Mouse (Mus musculus) liver, postnatal 0 days (tissue): ENCODE data around the gene Rnf26. TPM values are rescaled to one million over a fixed set of nuclear protein-coding genes. Genes with fewer than 3 reads are reported as not detected.

Source experiments
- ATAC-seq: fragments of 200-750 bp; cut with Nextera tagmentation; 2 replicates; pipeline ENCODE4 v1.8.0; 2017; ENCODE audit warnings: mild to moderate bottlenecking, moderate library complexity
- DNase-seq: peaks from one replicate; pipeline ENCODE4 v3.0.0-alpha.2; 2016
- H3K27ac ChIP-seq: fragments of 300-500 bp; sonication (generic); 2 replicates; pipeline ENCODE4 v1.5.1; 2014; ENCODE audit warnings: antibody characterized with exemption, moderate library complexity, mild to moderate bottlenecking, low read depth
- H3K27me3 ChIP-seq: fragments of 300-500 bp; sonication (generic); 2 replicates; pipeline ENCODE4 v1.6.1; 2014; ENCODE audit warnings: low read length, control low read depth, mixed read lengths; ENCODE audit not compliant: insufficient read depth
- H3K36me3 ChIP-seq: fragments of 300-500 bp; sonication (generic); replicated peaks from 2 replicates; pipeline ENCODE4 v1.6.1; 2014; ENCODE audit warnings: mild to moderate bottlenecking, control low read depth, low read length, moderate library complexity, mixed read lengths; ENCODE audit not compliant: insufficient read depth
- H3K4me1 ChIP-seq: fragments of 300-500 bp; sonication (generic); 2 replicates; pipeline ENCODE4 v1.6.1; 2014; ENCODE audit warnings: antibody characterized with exemption, mild to moderate bottlenecking, control low read depth; ENCODE audit not compliant: insufficient read depth
- H3K4me2 ChIP-seq: fragments of 300-500 bp; sonication (generic); 2 replicates; pipeline ENCODE4 v1.6.1; 2014; ENCODE audit warnings: low read depth, mild to moderate bottlenecking, low read length, moderate library complexity, mixed read lengths
- H3K4me3 ChIP-seq: fragments of 300-500 bp; sonication (generic); 2 replicates; pipeline ENCODE4 v1.5.1; 2014; ENCODE audit warnings: low read depth, low read length
- H3K9ac ChIP-seq: fragments of 300-500 bp; sonication (generic); replicated peaks from 2 replicates; pipeline ENCODE4 v1.6.1; 2014; ENCODE audit warnings: mild to moderate bottlenecking, moderate library complexity
- H3K9me3 ChIP-seq: fragments of 300-500 bp; sonication (generic); 2 replicates; pipeline ENCODE4 v1.6.1; 2016; ENCODE audit warnings: mild to moderate bottlenecking, control low read depth, low read length, mixed read lengths
- CTCF ChIP-seq: sonication (generic); IDR thresholded peaks from 2 replicates; pipeline ENCODE4 v1.5.1; 2016; ENCODE audit warnings: antibody characterized with exemption, low read depth
- EP300 ChIP-seq: IDR thresholded peaks from 2 replicates; pipeline ENCODE4 v1.6.1; 2016; ENCODE audit warnings: antibody characterized with exemption, low read depth, mild to moderate bottlenecking
- WGBS: fragments of 180-500 bp; shearing (Covaris S2); extraction: QIAGEN DNeasy Blood & Tissue Kit; methylation state at CpG from one replicate; pipeline ENCODE4 v1.1.7; 2014; ENCODE audit not compliant: insufficient replicate concordance; 5-methylcytosine and 5-hydroxymethylcytosine counted together
- polyA plus RNA-seq: library from polyadenylated mRNA; unstranded; fragments of >200 nt; fragmentation: Nextera tagmentation; extraction: Ambion mirVana; gene quantifications from 2 replicates; pipeline ENCODE4 v1.2.1, GENCODE M21; 2015

Gene Rnf26
- polyA plus RNA-seq, 1 experiment from 2014 or later = 18.8 TPM

DNA sequence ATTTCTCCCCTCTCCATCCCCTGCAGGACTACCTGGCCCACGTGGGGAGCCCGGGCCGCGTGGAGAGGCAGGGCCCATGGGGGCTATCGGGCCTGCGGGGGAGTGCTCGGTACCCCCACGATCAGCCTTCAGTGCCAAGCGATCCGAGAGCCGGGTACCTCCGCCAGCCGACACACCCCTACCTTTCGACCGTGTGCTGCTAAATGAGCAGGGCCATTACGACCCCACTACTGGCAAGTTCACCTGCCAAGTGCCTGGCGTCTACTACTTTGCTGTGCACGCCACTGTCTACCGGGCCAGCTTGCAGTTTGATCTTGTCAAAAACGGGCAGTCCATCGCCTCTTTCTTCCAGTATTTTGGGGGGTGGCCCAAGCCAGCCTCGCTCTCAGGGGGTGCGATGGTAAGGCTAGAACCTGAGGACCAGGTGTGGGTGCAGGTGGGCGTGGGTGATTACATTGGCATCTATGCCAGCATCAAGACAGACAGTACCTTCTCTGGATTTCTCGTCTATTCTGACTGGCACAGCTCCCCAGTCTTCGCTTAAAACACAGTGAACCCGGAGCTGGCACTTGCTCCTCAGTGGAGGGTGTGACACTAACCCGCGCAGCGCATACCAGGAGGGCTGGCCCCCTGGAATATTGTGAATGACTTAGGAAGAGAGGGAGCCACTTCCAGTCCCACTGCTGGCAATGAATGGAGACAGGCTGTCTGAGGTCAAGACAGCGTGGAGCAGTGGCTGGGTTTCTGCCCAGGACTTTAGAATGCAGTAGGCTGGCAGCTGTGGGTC lies 4.9 kb downstream of the Rnf26 start:
- WGBS = 91% methylated on average over 31 of the region's 31 CpGs
- Histone ChIP-seq H3K4me1 (peaks cover 20% of the 10 kb centered on the region), H3K4me3 (no peak overlapping the region), H3K27me3 (no peaks in the 10 kb centered on the region), H3K36me3 (peaks cover 14% of the 10 kb centered on the region), H3K9me3 (no peaks in the 10 kb centered on the region), H3K9ac (no peak overlapping the region), H3K27ac (no peak overlapping the region), H3K4me2 (no peak overlapping the region)
- ATAC-seq (no peak), DNase-seq (no peak)
- TF ChIP-seq EP300 = no peak
- no peak for TF ChIP-seq CTCF

DNA sequence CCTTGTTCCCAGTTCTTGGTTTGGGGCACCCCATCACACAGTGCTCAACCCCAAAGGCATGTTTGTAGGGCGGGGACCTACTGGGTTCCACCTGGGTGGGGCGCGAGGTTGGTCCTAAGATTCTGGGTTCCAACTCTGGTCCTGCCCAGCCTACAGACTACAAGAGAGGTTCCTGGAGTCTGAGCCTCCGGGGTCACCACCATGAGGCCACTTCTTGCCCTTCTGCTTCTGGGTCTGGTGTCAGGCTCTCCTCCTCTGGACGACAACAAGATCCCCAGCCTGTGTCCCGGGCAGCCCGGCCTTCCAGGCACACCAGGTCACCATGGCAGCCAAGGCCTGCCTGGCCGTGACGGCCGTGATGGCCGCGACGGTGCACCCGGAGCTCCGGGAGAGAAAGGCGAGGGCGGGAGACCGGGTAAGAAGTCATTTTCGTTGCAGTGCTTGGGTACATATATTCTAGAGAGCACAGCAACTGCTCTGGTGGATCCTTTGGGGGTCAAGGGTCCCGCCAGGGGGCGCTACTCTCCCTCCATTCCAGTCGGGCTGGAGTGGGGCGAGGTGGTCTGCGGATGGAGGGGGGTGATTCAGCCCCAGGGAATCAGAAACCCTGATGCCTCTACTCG lies 5.6 kb downstream of the Rnf26 start:
- no peak overlapping the region for H3K4me2 ChIP-seq
- peak overlapping the region; percentile 18; the same call in 1 of the 2 replicates for H3K27ac ChIP-seq

DNA sequence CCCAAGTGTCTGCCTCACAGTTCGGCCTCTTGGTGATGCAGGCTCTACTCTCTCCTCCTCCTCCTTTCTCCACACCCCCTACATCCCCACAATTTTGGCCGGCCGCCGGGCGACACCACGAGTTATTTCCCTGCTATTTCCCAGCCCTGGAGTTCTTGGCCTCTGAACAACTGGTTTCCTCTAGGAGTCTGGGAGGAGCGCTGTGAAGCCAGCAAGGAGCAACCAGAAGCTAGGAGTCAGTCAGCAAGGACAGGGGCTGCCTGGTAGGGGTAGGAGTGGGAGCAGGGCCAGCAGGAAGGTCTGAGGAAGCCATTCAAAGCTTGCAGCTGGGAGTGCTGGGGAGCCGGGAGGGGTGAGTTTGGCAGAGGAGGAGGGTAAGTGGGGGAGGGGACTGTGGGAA lies 6.2 kb downstream of the Rnf26 start, which contains the start of gene C1qtnf5:
C1qtnf5 (plus strand) TSS at position 136 of the 400 bp plus-strand sequence.
- ATAC-seq (no peak), DNase-seq (peak; percentile 47)
- H3K4me3 ChIP-seq = no peak within 1 kb of the TSS
- peak within 1 kb of the TSS; percentile 18; the same call in 1 of the 2 replicates for H3K27ac ChIP-seq
- H3K4me2 ChIP-seq = no peak within 1 kb of the TSS
- TF ChIP-seq EP300 (no peak), CTCF (no peak)
- H3K36me3 ChIP-seq = peaks cover 14% of the 10 kb centered on the region
- no peaks in the 10 kb centered on the region for H3K9me3 ChIP-seq
- H3K9ac ChIP-seq = peak within 1 kb of the TSS; percentile 21; the same call in 1 of the 2 replicates
- 76% methylated on average over 8 of the region's 8 CpGs for WGBS
- no peaks in the 10 kb centered on the region for H3K27me3 ChIP-seq
- peaks cover 20% of the 10 kb centered on the region for H3K4me1 ChIP-seq

More for the DNA sequence above, 5.6 kb downstream of the Rnf26 start:
- Histone ChIP-seq H3K4me3 (no peak overlapping the region), H3K27me3 (no peaks in the 10 kb centered on the region), H3K9ac (no peak overlapping the region; the same call in 1 of the 2 replicates), H3K36me3 (peaks cover 14% of the 10 kb centered on the region), H3K4me1 (peaks cover 20% of the 10 kb centered on the region), H3K9me3 (no peaks in the 10 kb centered on the region)
- TF ChIP-seq CTCF (peak; percentile 51), EP300 (no peak)
- peak; percentile 52 for DNase-seq
- ATAC-seq = no peak
- WGBS = 75% methylated on average over 25 of the region's 25 CpGs

DNA sequence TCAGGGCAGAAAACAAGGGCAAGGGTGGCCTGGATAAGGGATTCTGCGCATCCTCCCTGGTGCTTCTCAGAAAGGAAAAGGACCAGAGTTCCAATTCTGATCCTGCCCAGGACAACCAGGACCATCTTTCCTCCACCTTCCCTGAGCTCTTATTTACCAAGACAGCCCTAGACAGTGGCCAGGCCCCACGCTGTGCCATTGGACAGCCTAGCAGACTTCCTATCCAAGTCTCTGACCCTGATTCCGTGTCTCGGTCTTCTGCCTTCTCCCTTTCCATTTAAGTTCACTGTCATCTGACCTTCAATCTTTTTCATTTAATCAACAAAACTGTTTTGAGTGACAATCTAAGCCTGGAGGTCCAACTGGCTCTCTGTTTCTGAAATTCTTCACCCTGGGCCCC lies 6.7 kb downstream of the Rnf26 start:
- no peaks in the 10 kb centered on the region for H3K27me3 ChIP-seq
- peaks cover 14% of the 10 kb centered on the region for H3K36me3 ChIP-seq
- H3K4me2 ChIP-seq = no peak overlapping the region
- TF ChIP-seq CTCF (no peak), EP300 (no peak)
- no peak overlapping the region for H3K4me3 ChIP-seq
- 0 out of 2 replicates have a peak overlapping the region, but pooled peaks have one; percentile 7 for H3K27ac ChIP-seq
- 77% methylated on average over 4 of the region's 4 CpGs for WGBS
- H3K4me1 ChIP-seq = peaks cover 20% of the 10 kb centered on the region
- DNase-seq (no peak), ATAC-seq (no peak)
- no peak overlapping the region for H3K9ac ChIP-seq
- no peaks in the 10 kb centered on the region for H3K9me3 ChIP-seq

DNA sequence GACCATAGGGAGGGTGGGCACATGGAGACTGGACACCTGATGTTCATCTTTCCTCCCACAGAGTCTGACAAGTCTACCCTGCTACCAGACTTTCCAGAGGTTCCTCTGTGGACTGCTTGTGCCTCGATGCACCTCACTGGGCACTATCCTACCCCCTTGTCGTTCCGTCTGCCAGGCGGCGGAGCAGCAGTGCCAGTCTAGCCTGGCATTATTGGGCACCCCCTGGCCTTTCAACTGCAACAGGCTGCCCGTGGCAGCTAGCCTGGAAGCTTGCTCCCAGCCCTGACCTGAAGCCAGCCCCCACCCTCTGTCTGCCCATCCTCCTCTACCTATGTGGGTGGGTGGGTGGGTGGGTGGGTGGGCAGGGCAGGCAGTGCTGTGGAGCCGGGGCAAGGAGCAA lies 7.1 kb downstream of the Rnf26 start:
- no peak overlapping the region for H3K27ac ChIP-seq
- DNase-seq (no peak), ATAC-seq (no peak)
- peaks cover 14% of the 10 kb centered on the region for H3K36me3 ChIP-seq
- H3K4me1 ChIP-seq = peaks cover 20% of the 10 kb centered on the region
- H3K4me3 ChIP-seq = no peak overlapping the region
- no peaks in the 10 kb centered on the region for H3K27me3 ChIP-seq
- WGBS = 93% methylated on average over 5 of the region's 7 CpGs
- H3K9ac ChIP-seq = no peak overlapping the region
- H3K4me2 ChIP-seq = no peak overlapping the region
- TF ChIP-seq EP300 = no peak
- TF ChIP-seq CTCF = no peak
- H3K9me3 ChIP-seq = no peaks in the 10 kb centered on the region

DNA sequence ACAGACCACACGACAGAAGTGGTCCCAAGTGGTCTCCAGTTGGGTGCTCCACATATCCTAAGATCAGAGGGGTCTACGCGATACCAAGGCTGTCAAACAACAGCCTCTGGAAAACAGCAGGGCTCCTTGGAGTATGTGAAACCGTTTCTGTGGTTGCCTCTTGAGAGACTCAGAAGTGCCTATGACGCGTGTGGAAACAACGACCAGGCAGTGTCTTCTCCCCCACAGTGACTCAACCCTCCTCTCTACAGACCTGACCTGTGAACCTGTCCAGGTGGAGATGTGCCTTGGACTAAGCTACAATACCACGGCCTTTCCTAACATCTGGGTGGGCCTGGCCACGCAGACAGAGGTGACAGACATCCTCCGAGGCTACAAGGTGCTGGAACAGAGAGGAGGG lies 7.5 kb downstream of the Rnf26 start:
- ATAC-seq = no peak

More for the DNA sequence above, 7.5 kb downstream of the Rnf26 start:
- Histone ChIP-seq H3K4me1 (peaks cover 20% of the 10 kb centered on the region), H3K9ac (no peak overlapping the region), H3K4me2 (no peak overlapping the region), H3K36me3 (peaks cover 14% of the 10 kb centered on the region), H3K27me3 (no peaks in the 10 kb centered on the region), H3K4me3 (no peak overlapping the region), H3K27ac (peak overlapping the region; percentile 71; the same call in 1 of the 2 replicates), H3K9me3 (no peaks in the 10 kb centered on the region)
- no peak for DNase-seq
- TF ChIP-seq EP300 = no peak
- TF ChIP-seq CTCF = no peak
- 84% methylated on average over 10 of the region's 10 CpGs for WGBS
